Mouse (Mus musculus) 416B (cell line): Measurements from ENCODE around the gene Ncam1.

Experiments
- DNase-seq: peaks from one replicate; pipeline ENCODE4 v3.0.0; 2011; ENCODE audit warnings: low read depth

Gene Ncam1

GRCm38 (mm10) chr9:49502245-49502644 lies 296.5 kb downstream of the Ncam1 start:
- DNase-seq, result no peak

DNA sequence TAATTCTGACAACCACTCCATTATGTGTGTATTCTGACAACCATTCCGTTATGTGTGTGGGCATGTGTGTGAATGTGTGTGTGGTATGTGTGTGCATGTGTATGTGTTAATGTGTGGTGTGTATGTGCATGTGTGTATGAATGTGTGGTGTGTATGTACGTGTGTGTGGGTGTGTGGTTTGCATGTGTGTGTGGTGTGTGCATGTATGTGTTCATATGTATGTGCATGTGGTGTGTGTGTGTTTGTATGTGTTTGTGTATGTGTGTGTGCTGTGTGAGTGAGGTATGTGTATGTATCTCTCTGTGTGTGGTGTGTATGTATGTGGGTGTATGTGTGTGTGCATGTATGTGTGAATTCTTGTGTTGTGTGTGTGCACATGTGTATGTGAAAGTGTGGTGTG lies 298.8 kb downstream of the Ncam1 start:
- no peak for DNase-seq

GRCm38 (mm10) chr9:49493979-49494649 lies 304.6 kb downstream of the Ncam1 start:
- DNase-seq, result peak; percentile 62

DNA sequence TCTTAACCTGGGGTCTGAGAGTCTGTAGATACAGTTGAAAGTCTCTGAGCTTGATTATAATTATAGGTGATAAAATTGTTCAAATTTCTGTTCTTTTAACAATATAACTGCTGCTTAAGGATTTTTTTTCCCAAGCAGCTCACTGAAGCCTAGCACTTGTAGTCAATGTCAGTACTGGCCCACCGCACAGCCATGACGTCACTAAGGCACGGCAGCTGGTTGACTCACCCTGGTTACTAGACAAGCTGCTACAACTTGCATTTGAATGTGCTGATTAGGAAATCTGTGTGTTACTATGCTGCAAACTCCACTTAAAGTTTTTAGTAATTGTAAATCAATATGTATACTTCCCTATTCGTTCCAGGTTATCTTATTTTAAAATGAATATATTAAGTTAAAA lies 308.1 kb downstream of the Ncam1 start:
- peak; percentile 41 for DNase-seq

DNA sequence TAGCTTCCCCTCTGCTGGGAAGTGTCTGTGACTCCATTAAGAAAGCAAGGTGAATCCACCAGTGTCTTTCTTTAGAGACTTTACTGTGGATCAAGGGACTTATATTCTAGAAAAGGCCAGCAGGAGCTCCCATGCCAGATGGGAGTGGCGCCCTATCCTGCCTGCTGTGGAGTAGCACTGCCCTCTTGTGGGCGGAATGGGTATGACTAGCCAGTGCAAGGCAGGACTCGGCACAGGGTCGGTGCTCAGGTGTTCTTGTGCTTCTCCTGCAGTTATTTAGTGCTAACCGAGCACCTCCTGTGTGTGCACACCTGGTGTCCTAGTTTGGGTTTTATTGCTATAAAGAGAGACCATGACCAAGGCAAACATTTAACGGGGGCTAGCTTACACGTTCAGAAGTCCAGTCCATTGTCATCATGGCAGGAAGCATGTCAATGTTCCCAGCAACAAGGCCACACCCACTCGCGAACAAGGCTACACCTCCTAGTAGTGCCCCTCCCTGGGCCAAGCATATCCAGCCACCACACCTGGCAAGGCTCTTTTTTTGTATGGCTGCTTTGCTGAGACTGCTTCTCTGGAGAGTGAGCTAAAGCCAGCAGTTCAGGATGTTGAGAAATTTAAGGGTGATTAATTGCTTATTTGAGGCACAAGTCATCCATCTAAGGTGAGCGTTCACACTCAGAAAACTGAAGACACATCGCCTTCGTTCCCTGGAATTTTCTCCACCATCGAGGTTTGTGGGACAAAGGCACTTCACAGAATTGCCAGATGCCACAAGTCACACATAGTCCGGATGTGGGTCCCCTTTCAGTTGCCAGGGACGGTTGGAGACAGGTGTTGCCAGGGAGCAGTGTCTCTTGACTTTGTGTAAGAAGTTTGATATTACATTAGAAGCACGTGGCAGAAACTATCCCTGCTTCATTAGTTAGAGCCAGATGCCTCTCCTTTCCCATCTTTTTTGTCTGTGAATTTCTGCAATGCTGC lies 309.5 kb downstream of the Ncam1 start:
- peak; percentile 68 for DNase-seq

GRCm38 (mm10) chr9:49488258-49488657 lies 310.5 kb downstream of the Ncam1 start:
- DNase-seq, result no peak

GRCm38 (mm10) chr9:49487657-49487943 lies 311.1 kb downstream of the Ncam1 start:
- DNase-seq, result no peak

GRCm38 (mm10) chr9:49486805-49487656 lies 311.7 kb downstream of the Ncam1 start:
- peak; percentile 58 for DNase-seq

- no peak for DNase-seq
These were observed 312.8 kb downstream of the Ncam1 start, which contains the start of gene Ttc12 for GRCm38 (mm10) chr9:49485892-49486311. Gene Ttc12, minus strand, starts transcription at chr9:49486225.

GRCm38 (mm10) chr9:49485250-49485891 lies 313.4 kb downstream of the Ncam1 start:
- DNase-seq, result no peak

DNA sequence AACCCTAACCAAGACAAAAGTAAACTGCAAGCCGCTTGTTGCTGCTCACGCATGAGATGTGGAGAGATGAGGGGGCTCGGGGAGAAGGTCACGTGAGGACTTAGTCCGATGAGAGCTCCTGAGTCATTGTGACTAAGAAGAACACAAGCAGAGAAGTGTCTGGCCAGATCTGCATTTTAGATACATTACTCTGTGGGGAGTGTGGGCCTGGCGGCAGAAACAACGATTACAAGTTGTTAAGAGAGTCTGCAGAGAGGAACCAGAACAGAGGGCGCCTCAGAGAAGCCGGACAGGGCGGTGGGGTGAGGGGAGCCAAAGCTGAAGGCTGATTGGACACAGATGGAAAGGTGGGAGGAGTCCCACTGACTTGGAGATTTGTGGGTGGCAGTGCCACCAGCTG lies 315.4 kb downstream of the Ncam1 start:
- peak; percentile 21 for DNase-seq

- DNase-seq, result no peak
These were observed 326.6 kb downstream of the Ncam1 start for GRCm38 (mm10) chr9:49472126-49472525.

DNA sequence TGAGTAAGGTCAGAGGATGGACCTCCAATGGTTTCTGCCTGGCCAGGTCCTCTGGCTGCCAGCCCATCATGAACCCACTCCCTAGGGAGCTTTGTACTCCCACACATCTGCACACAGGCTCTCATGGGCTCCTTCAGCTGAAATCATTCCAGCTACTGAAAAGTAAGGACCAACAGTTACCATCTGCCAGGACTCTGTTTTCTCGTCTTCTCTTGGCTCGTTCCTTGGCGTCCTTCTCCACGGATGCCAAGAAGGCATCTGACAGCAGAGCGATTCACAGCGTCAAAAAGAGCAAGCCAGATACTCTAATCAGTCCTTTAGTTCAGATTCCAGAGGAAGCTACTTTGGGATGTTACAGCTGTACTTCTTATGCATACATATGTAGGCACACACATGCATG lies 327.8 kb downstream of the Ncam1 start:
- no peak for DNase-seq

DNA sequence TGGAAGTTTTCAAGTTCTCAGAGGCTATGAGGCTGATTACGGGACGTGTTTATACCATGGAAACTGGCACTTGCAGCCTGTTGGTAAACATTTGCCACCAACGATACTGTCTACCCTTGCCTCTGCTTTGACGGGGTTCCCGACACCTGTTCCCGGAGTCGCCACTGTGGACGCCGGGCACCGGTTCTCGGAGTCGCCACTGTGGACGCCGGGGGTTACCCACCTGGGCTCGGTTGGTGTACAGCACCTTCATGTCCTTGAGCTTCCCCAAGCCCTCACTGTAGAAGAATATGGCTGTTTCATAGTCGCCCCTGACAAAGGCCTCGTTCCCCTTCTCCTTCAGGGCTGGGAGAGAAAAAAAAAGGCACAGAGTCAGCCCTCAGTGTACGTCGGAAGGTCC lies 328.7 kb downstream of the Ncam1 start:
- DNase-seq, result no peak

DNA sequence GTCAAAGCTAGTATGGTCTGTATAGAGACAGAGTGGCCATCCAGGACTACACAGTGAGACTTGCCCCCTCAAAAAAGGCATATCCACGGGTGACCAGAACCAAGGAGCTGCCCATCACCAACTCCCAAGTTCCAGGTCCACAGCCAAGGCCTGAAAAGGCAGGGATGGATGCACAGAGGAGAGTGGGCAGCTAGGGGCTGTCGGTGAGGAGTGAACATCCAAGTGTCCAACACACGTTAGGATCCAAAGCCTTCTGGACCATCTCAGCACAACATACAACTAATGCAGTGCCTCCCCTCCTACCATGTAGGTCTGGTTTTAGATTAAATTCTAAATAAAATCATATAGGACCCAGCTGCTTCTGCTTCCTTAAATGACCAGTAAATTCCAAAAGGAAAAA lies 342.6 kb downstream of the Ncam1 start:
- no peak for DNase-seq

DNA sequence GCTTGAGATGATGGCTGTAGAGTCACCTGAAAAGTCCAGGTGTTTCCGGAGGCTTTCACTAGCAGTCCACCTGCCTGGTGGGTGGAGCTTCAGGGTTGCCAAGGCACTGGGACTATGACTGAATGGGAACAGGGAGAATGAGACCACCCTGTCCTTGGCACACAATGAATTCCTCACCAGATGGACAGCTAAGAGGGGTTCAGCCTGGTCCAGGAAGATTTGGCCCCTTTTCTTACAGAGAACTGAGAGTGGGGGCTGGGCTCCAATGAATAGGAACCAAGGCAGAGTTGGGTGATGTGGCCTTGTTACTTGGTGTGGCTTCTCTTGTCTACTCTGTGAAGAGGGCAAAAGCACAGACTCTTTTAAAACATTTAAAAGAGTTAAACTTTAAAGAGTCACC lies 346.3 kb downstream of the Ncam1 start:
- no peak for DNase-seq
